Mouse (Mus musculus) intestine, embryonic 14.5 days (tissue): ENCODE results near the gene Large1. TPM values are rescaled to one million over a fixed set of nuclear protein-coding genes. Genes with fewer than 3 reads are reported as not detected.

Experiments used
- ATAC-seq: fragments of 200-750 bp; cut with Nextera tagmentation; replicated peaks from 2 replicates; pipeline ENCODE4 v1.8.0; 2017; ENCODE audit warnings: low read depth, moderate number of reproducible peaks, moderate TSS enrichment, moderate library complexity; ENCODE audit not compliant: low FRiP score, low TSS enrichment
- DNase-seq: peaks from one replicate; pipeline ENCODE4 v3.0.0-alpha.2; 2018; ENCODE audit warnings: low spot score
- H3K27ac ChIP-seq: fragments of 300-500 bp; sonication (generic); 2 replicates; pipeline ENCODE4 v1.5.1; 2014; ENCODE audit warnings: low read depth, mild to moderate bottlenecking, control low read depth
- H3K27me3 ChIP-seq: fragments of 300-500 bp; sonication (generic); replicated peaks from 2 replicates; pipeline ENCODE4 v1.6.1; 2014; ENCODE audit warnings: low read length, control low read depth; ENCODE audit not compliant: control insufficient read depth, insufficient read depth
- H3K36me3 ChIP-seq: fragments of 300-500 bp; sonication (generic); 2 replicates; pipeline ENCODE4 v1.6.1; 2014; ENCODE audit warnings: low read length, control low read depth; ENCODE audit not compliant: control insufficient read depth, insufficient read depth
- H3K4me1 ChIP-seq: fragments of 300-500 bp; sonication (generic); replicated peaks from 2 replicates; pipeline ENCODE4 v1.6.1; 2014; ENCODE audit warnings: low read length, control low read depth, mixed read lengths; ENCODE audit not compliant: control insufficient read depth, insufficient read depth
- H3K4me2 ChIP-seq: fragments of 300-500 bp; sonication (generic); 2 replicates; pipeline ENCODE4 v1.6.1; 2014; ENCODE audit warnings: low read length
- H3K4me3 ChIP-seq: fragments of 300-500 bp; sonication (generic); 2 replicates; pipeline ENCODE4 v1.5.1; 2014; ENCODE audit warnings: low read depth, low read length, control low read depth, mixed read lengths
- H3K9ac ChIP-seq: fragments of 300-500 bp; sonication (generic); 2 replicates; pipeline ENCODE4 v1.6.1; 2014; ENCODE audit warnings: mild to moderate bottlenecking, low read length
- H3K9me3 ChIP-seq: fragments of 300-500 bp; sonication (generic); 2 replicates; pipeline ENCODE4 v1.6.1; 2016; ENCODE audit warnings: low read length, control low read depth; ENCODE audit not compliant: control insufficient read depth
- WGBS: fragments of 180-500 bp; shearing (Covaris S2); extraction: QIAGEN DNeasy Blood & Tissue Kit; methylation state at CpG from one replicate; pipeline ENCODE4 v1.1.7; 2014; 5-methylcytosine and 5-hydroxymethylcytosine counted together
- polyA plus RNA-seq: library from polyadenylated mRNA; unstranded; fragments of >200 nt; fragmentation: Nextera tagmentation; extraction: Ambion mirVana; gene quantifications from 2 replicates; pipeline ENCODE4 v1.2.1, GENCODE M21; 2014

Gene Large1
- polyA plus RNA-seq, 1 experiment from 2014 or later = 14.6 TPM

DNA sequence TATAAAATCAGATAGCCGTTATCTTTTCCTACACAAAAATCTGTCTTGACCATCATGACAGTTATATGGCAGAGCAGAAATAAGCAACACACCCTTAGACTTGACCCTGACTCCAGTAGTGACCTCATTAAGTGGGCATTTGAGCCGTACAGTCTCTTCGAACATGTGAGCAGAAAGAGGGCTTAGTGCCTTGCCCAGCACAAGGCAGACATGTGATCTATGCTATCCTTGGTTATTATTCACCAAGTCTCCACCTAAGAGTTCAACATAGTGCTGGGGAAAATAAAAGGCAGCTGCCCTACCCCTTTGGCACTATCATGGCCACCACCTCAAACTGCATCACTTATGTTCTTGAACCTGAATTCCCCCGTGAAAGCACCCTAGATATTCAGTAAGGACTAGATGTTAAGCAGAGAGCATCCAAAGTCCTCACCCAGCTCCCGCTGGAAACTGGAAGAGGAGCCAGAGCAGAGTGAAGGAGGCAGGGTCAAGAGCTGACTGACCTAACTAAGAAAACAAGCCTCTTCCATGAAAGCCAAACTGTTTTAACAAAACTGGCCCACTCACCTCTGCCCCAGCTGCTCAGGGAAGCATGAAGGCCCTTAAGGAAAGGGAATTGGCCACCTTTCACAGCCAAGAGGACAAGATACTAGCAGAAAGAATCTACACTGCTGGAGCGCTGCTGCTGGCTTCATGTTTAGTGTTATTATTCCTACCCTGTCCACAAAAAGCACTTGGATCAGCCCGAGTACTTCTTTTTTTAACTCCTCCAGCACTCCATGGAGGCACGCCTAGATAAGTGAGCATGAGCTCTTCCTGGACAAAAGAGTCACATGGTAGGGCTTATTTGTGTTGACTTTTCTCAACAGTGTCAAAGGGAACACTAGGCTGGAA, 40.4 kb downstream of the Large1 start:
- Histone ChIP-seq H3K4me2 (no peak overlapping the region), H3K4me3 (no peak overlapping the region), H3K9ac (no peak overlapping the region), H3K27ac (no peak overlapping the region), H3K9me3 (no peaks in the 10 kb centered on the region), H3K27me3 (no peaks in the 10 kb centered on the region), H3K36me3 (no peaks in the 10 kb centered on the region), H3K4me1 (peaks cover 8% of the 10 kb centered on the region; the same call in 1 of the 2 replicates)
- ATAC-seq (no peak), DNase-seq (no peak)
- 64% methylated on average over 8 of the region's 8 CpGs for WGBS

DNA sequence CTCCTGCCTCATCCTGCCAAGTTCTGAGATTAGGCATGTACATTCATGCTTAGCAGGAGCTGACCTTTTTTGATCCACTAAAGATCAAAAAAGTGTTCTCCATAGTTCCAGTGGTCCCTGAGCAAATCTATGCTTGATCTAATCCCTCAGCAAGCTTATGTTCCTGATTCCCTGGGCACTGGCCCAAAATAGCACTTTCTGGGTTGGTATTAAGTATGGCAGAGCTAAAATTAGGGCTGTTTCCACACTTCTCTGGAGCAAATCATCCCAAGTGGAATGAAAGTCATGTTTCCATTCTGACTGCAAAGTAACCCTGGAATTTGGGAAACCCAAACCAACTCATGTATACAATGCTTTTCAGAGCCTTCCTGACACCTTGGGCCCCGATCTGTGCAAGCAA, 42.9 kb downstream of the Large1 start:
- Histone ChIP-seq H3K4me1 (peaks cover 8% of the 10 kb centered on the region; the same call in 1 of the 2 replicates), H3K27ac (no peak overlapping the region), H3K9ac (no peak overlapping the region), H3K4me3 (no peak overlapping the region), H3K27me3 (no peaks in the 10 kb centered on the region), H3K9me3 (no peaks in the 10 kb centered on the region), H3K36me3 (no peaks in the 10 kb centered on the region), H3K4me2 (no peak overlapping the region)
- WGBS = 96% methylated on average over 1 of the region's 1 CpGs
- no peak for DNase-seq
- ATAC-seq = no peak

DNA sequence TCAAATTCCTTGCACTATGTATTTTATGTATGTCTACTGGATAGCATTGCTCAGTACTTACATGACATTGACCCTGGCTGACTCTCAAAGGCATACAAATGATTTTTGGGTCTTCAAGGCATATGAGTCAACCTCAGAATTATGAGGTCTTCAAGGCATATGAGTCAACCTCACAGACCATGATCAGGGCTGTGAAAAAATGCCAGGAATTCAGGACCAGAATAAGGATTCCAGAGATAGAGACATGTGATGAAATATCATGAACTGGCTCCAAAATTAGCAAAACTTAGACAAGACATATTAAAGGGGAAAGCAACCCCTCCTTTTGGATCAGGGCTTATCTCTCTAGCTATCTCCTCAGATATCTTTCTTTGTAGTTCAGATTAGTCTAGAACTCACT, 43.3 kb downstream of the Large1 start:
- Histone ChIP-seq H3K4me3 (no peak overlapping the region), H3K27me3 (no peaks in the 10 kb centered on the region), H3K9ac (no peak overlapping the region), H3K27ac (no peak overlapping the region), H3K36me3 (no peaks in the 10 kb centered on the region), H3K9me3 (no peaks in the 10 kb centered on the region), H3K4me2 (no peak overlapping the region), H3K4me1 (peaks cover 8% of the 10 kb centered on the region; the same call in 1 of the 2 replicates)
- DNase-seq (no peak), ATAC-seq (no peak)

DNA sequence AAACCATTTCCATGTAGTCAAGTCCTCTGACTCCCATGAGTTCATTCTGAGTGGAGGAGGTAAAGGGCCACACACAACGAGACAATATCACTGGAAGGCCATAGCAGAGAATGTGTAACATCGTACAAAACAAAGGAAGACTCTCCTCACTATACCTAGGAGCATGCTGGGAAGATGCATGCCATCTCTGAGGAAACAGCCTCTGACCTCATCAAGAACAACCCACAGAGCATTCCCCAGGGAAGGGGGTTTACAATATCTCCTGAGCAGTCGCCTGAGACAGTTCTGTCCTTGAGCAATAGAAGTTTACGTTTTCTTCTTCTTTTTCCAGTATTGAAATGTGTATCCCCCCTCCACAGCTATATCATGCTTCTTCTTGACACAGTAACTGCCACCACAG, 49.4 kb downstream of the Large1 start:
- Histone ChIP-seq H3K36me3 (no peaks in the 10 kb centered on the region), H3K4me3 (no peak overlapping the region), H3K4me1 (peaks cover 4% of the 10 kb centered on the region; the same call in 1 of the 2 replicates), H3K9me3 (no peaks in the 10 kb centered on the region), H3K27ac (no peak overlapping the region), H3K9ac (no peak overlapping the region), H3K27me3 (no peaks in the 10 kb centered on the region), H3K4me2 (no peak overlapping the region)
- WGBS = 57% methylated on average over 4 of the region's 4 CpGs
- no peak for DNase-seq
- ATAC-seq = no peak

DNA sequence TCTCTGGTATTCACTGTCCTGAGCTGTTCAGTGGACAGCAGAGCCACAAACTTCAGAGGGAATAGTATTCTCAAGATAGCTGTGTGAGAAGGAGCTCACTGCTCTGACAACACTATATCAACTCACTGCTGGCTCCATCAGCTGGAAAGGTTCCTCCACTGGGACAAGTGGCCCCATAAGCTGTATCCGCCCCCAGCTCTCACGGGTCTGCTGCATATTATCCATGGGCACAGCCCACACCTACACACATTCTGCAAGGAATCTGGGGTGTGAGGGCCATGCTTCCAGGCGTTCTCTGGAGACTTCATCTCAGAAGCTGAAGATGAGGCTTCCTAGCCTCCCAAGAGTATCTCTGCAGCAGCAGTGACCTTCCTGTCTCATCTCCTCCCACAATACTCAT, 50.4 kb downstream of the Large1 start:
- Histone ChIP-seq H3K4me1 (peaks cover 4% of the 10 kb centered on the region; the same call in 1 of the 2 replicates), H3K9ac (no peak overlapping the region), H3K36me3 (no peaks in the 10 kb centered on the region), H3K27ac (no peak overlapping the region), H3K9me3 (no peaks in the 10 kb centered on the region), H3K27me3 (no peaks in the 10 kb centered on the region), H3K4me2 (no peak overlapping the region), H3K4me3 (no peak overlapping the region)
- ATAC-seq = no peak
- 75% methylated on average over 3 of the region's 3 CpGs for WGBS
- no peak for DNase-seq

DNA sequence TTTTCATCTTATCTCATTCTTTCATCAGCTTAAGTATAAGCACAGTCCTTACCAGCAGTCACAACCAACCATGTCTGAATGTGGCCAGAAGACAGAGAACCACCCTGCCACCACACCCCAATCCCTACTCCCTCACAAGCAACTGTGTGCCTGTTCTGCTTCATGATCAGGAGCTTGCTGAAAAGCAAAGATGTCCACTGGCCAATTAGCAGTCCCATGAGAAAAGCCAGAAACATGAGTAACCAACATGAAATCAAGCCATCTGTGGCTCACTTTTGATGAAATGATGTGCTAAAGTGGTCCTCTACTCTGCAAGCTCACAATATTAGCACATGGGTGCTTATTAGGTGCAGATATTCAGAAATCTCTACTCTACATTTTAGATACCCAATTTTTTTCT, 57.8 kb downstream of the Large1 start:
- DNase-seq (no peak), ATAC-seq (no peak)
- no peak overlapping the region for H3K27ac ChIP-seq
- H3K4me2 ChIP-seq = no peak overlapping the region
- H3K27me3 ChIP-seq = no peaks in the 10 kb centered on the region
- H3K4me1 ChIP-seq = no peaks in the 10 kb centered on the region
- H3K9ac ChIP-seq = no peak overlapping the region
- no peaks in the 10 kb centered on the region for H3K36me3 ChIP-seq
- H3K4me3 ChIP-seq = no peak overlapping the region
- no peaks in the 10 kb centered on the region for H3K9me3 ChIP-seq

DNA sequence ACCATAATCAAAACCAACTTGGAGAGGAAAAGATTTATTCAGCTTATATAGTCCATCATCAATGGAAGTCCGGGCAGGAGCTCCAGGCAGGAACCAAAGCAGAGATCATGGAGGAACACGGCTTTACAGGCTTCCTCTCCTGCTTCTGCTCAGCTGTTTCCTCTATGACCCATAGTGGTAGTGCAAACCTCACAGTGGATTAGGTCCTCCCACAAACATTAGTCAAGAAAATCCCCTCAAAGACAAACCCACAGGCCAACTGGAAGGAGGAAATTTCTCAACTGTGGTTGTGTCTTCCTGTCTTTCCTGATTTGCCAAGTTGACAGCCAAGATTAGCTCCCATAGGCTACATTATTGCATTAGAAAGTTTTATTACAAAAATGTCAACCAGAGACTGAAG, 59.7 kb downstream of the Large1 start:
- no peaks in the 10 kb centered on the region for H3K27me3 ChIP-seq
- no peaks in the 10 kb centered on the region for H3K9me3 ChIP-seq
- no peak overlapping the region for H3K4me2 ChIP-seq
- no peak overlapping the region for H3K9ac ChIP-seq
- H3K27ac ChIP-seq = no peak overlapping the region
- no peak overlapping the region for H3K4me3 ChIP-seq
- no peaks in the 10 kb centered on the region for H3K4me1 ChIP-seq
- no peak for DNase-seq
- WGBS = 80% methylated on average over 2 of the region's 2 CpGs
- no peaks in the 10 kb centered on the region for H3K36me3 ChIP-seq
- ATAC-seq = no peak

DNA sequence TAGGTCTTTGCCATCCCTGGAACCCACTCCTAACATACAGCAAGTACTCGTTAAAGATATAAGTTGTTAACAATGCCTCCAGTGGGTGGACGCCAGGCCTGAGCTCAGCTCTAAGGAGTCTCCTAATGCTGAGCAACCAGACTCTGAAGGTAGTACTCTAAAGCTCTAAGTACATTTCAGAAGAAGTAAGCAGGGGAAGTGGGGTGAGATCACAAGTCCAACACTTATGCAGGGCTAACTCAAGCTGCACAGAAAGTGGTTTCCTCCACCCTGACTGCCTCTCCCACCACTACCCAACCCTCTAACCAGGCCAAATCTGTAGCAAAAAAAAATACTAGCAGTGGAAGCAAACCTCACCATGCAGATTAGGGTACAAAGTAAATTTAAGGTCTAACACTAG, 61.7 kb downstream of the Large1 start:
- ATAC-seq (no peak), DNase-seq (no peak)

DNA sequence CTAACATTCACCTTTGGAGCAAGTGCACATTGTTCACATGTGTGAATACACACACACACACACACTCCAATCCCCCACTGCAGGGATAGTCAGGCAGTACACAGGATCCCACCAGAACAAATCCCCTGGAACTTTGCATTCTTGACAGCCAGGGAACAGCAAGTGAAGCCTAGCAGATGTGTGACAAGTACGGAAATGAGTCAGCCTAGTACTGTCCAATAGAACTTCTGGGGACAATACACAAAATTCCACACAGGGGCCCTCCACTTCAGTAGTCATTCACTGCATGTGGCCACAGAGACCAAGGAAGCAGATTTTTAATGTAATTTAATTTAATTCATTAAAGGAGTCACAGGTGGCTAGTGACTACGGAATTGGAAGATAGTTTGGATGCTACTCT, 62.7 kb downstream of the Large1 start:
- Histone ChIP-seq H3K4me3 (no peak overlapping the region), H3K27ac (no peak overlapping the region), H3K27me3 (no peaks in the 10 kb centered on the region), H3K9ac (no peak overlapping the region), H3K9me3 (no peaks in the 10 kb centered on the region), H3K36me3 (no peaks in the 10 kb centered on the region), H3K4me2 (no peak overlapping the region), H3K4me1 (no peaks in the 10 kb centered on the region)
- ATAC-seq (no peak), DNase-seq (no peak)
- WGBS = 80% methylated on average over 2 of the region's 2 CpGs

More for the DNA sequence above, 61.7 kb downstream of the Large1 start:
- H3K27me3 ChIP-seq = no peaks in the 10 kb centered on the region
- 89% methylated on average over 2 of the region's 2 CpGs for WGBS
- H3K36me3 ChIP-seq = no peaks in the 10 kb centered on the region
- no peak overlapping the region for H3K4me2 ChIP-seq
- no peak overlapping the region for H3K4me3 ChIP-seq
- H3K27ac ChIP-seq = no peak overlapping the region
- H3K4me1 ChIP-seq = no peaks in the 10 kb centered on the region
- H3K9ac ChIP-seq = no peak overlapping the region
- H3K9me3 ChIP-seq = no peaks in the 10 kb centered on the region
